Mouse (Mus musculus) hindbrain, embryonic 14.5 days (tissue): ENCODE results near the gene Parp16. TPM values are rescaled to one million over a fixed set of nuclear protein-coding genes. Genes with fewer than 3 reads are reported as not detected.
A peak's percentile ranks its signal among the peaks of the same experiment; 100 is the strongest.

Source experiments
- ATAC-seq: fragments of 200-750 bp; cut with Nextera tagmentation; 2 replicates; pipeline ENCODE4 v1.8.0; 2017; ENCODE audit warnings: moderate number of reproducible peaks, mild to moderate bottlenecking, moderate TSS enrichment, moderate library complexity; ENCODE audit not compliant: low FRiP score
- DNase-seq: peaks from one replicate; pipeline ENCODE4 v3.0.0-alpha.2; 2015; ENCODE audit warnings: low spot score
- H3K27ac ChIP-seq: fragments of 300-500 bp; sonication (generic); 2 replicates; pipeline ENCODE4 v1.5.1; 2014; ENCODE audit warnings: mild to moderate bottlenecking, moderate library complexity
- H3K27me3 ChIP-seq: fragments of 300-500 bp; sonication (generic); 2 replicates; pipeline ENCODE4 v1.6.1; 2014; ENCODE audit warnings: mild to moderate bottlenecking, low read length, mixed read lengths; ENCODE audit not compliant: control insufficient read depth, insufficient read depth
- H3K36me3 ChIP-seq: fragments of 300-500 bp; sonication (generic); replicated peaks from 2 replicates; pipeline ENCODE4 v1.6.1; 2014; ENCODE audit not compliant: control insufficient read depth, insufficient read depth
- H3K4me1 ChIP-seq: fragments of 300-500 bp; sonication (generic); replicated peaks from 2 replicates; pipeline ENCODE4 v1.6.1; 2014; ENCODE audit warnings: antibody characterized with exemption, low read length, mixed read lengths; ENCODE audit not compliant: control insufficient read depth, insufficient read depth
- H3K4me2 ChIP-seq: fragments of 300-500 bp; sonication (generic); replicated peaks from 2 replicates; pipeline ENCODE4 v1.6.1; 2014; ENCODE audit warnings: mild to moderate bottlenecking, moderate library complexity
- H3K4me3 ChIP-seq: fragments of 300-500 bp; sonication (generic); replicated peaks from 2 replicates; pipeline ENCODE4 v1.5.1; 2014; ENCODE audit warnings: mild to moderate bottlenecking, low read length
- H3K9ac ChIP-seq: fragments of 300-500 bp; sonication (generic); 2 replicates; pipeline ENCODE4 v1.6.1; 2014
- H3K9me3 ChIP-seq: fragments of 300-500 bp; sonication (generic); 2 replicates; pipeline ENCODE4 v1.6.1; 2016; ENCODE audit warnings: low read length; ENCODE audit not compliant: control insufficient read depth
- WGBS: fragments of 180-500 bp; shearing (Covaris S2); extraction: QIAGEN DNeasy Blood & Tissue Kit; methylation state at CpG from one replicate; pipeline ENCODE4 v1.1.7; 2014; 5-methylcytosine and 5-hydroxymethylcytosine counted together
- polyA plus RNA-seq: library from polyadenylated mRNA; unstranded; fragments of >200 nt; fragmentation: Nextera tagmentation; extraction: Ambion mirVana; gene quantifications from 2 replicates; pipeline ENCODE4 v1.2.1, GENCODE M21; 2014

The Parp16 gene
- polyA plus RNA-seq, 1 experiment from 2014 or later, result 7.9 TPM

DNA sequence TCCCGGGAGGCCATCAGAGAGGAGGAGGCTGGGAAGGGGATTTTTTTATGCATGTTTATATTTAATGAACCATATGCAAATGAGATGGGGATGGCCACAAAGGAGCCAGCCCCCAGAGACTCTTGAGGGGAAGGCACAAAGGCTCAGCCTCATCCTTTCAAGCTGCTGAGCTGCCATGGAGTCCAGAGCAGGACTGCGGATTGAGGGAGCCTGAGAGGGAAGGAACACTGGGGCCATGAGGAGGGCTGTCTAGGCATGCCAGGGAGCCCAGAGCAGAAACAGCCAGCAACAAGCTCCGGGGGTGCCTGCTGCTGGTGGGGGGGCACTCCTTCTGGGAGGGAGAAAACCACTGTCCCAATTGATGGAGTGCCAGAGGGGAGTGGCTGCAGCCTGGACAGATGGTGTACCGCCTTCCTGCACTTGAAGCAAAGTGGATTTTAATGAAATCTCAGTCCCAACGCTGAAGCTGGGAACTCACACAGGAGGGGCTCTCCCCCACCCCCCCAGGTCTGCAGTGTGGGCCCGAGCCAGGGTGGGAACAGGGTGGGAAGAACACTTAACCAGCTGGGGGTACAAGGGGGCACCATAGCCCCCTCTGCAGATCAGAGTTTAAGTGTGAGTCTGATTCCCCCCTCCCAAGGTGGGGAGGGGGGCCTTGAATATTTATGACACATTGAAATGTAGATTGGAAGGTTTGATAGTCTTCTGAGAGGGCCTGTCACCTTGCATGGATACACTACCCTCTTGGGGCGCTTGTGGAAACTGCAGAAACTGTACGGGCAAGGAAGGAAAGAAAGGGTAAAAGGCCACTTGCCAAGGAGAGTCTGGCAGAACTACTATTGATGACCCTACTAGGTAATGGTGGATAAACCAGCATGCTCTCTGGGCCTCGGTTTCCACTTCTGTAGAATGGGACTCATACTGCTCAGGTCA, 18.9 kb upstream of the Parp16 start:
- Histone ChIP-seq H3K4me3 (no peak overlapping the region), H3K9me3 (no peaks in the 10 kb centered on the region), H3K27me3 (no peaks in the 10 kb centered on the region), H3K4me2 (0 out of 2 replicates have a peak overlapping the region, but pooled peaks have one; percentile 17), H3K9ac (peak overlapping the region; percentile 22; the same call in 1 of the 2 replicates), H3K4me1 (peaks cover 61% of the 10 kb centered on the region), H3K27ac (peak overlapping the region; percentile 83), H3K36me3 (peaks cover 5% of the 10 kb centered on the region; the same call in 1 of the 2 replicates)
- DNase-seq (no peak), ATAC-seq (peak; percentile 66)
- WGBS, result 13% methylated on average over 9 of the region's 9 CpGs

GRCm38 (mm10) chr9:65177497-65177896, 17.7 kb upstream of the Parp16 start:
- H3K27me3 ChIP-seq, result no peaks in the 10 kb centered on the region
- no peak overlapping the region for H3K9ac ChIP-seq
- DNase-seq, result no peak
- no peak overlapping the region for H3K4me3 ChIP-seq
- H3K36me3 ChIP-seq, result peaks cover 18% of the 10 kb centered on the region
- H3K9me3 ChIP-seq, result no peaks in the 10 kb centered on the region
- peak overlapping the region; percentile 83 for H3K27ac ChIP-seq
- ATAC-seq, result no peak
- H3K4me2 ChIP-seq, result no peak overlapping the region
- peaks cover 63% of the 10 kb centered on the region for H3K4me1 ChIP-seq
- WGBS, result 34% methylated on average over 3 of the region's 3 CpGs

DNA sequence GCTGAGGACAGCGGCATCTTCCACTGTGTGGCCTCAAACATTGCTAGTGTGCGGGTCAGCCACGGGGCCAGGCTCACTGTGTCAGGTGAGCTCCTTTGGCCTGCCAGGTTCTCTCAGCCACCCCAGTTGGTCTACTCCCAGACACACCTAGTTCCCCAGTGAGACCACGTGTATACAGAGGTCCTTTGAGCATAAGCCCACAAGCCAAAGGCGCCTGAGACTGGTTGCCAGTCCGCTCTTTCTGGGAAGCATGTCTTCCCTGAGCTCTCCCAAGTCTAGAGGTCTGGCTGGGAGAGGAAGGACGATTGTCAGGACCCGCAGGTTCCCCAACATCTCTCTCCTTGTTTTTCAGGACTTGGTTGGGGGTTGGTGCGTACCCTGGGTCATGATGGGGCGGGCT, 17.2 kb upstream of the Parp16 start:
- ATAC-seq, result no peak

DNA sequence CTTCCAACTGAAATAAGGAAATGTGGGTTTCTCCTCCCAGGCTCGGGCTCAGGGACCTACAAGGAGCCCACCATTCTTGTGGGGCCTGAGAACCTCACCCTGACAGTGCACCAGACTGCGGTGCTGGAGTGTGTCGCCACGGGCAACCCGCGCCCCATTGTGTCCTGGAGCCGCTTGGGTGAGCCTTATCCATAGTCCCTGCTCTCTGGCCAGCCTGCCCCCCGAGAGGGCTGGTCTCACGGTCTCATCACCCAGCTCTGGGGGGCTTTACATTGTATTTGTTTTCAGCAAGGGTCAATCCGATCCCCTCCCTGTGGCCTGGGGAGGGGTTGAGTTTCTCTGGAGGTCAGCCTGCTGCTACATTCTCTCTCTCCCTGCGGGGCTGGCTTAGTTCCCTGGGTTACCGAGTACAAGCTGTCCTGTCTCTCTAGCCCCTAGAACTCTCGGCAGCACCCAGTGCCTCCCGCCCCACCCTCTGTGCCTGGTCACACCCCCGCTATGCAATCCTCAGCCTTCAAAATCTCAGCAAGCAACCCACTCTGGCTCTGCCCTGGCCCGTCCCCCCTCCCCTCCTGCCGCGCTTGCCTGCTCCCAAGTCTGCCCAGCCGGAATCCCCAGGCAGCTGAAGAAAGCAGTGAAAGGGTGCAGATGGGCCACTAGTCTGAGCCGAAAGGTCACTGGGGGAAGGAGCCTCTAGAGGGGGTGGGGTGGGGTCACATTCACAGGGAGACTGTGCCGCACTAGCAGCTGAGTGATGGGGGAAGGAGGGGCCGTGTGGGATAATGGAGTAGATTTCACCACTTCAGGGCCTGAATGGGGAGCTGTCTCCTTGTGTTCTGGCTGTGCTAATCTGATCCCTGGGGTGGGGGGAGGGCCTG, 16.6 kb upstream of the Parp16 start:
- Histone ChIP-seq H3K9ac (peak overlapping the region; percentile 20; the same call in 1 of the 2 replicates), H3K4me1 (peaks cover 63% of the 10 kb centered on the region), H3K4me3 (no peak overlapping the region), H3K4me2 (peak overlapping the region; percentile 19; the same call in 1 of the 2 replicates), H3K36me3 (peaks cover 26% of the 10 kb centered on the region), H3K27me3 (no peaks in the 10 kb centered on the region), H3K9me3 (no peaks in the 10 kb centered on the region), H3K27ac (peak overlapping the region; percentile 83)
- DNase-seq, result no peak
- peak; percentile 61 for ATAC-seq
- 2% methylated on average over 22 of the region's 22 CpGs for WGBS

More for the DNA sequence above, 17.2 kb upstream of the Parp16 start:
- H3K9me3 ChIP-seq, result no peaks in the 10 kb centered on the region
- H3K4me1 ChIP-seq, result peaks cover 63% of the 10 kb centered on the region
- H3K4me3 ChIP-seq, result no peak overlapping the region
- 0 out of 2 replicates have a peak overlapping the region, but pooled peaks have one; percentile 9 for H3K9ac ChIP-seq
- peak overlapping the region; percentile 83 for H3K27ac ChIP-seq
- WGBS, result 33% methylated on average over 10 of the region's 10 CpGs
- no peak overlapping the region for H3K4me2 ChIP-seq
- DNase-seq, result no peak
- H3K27me3 ChIP-seq, result no peaks in the 10 kb centered on the region
- H3K36me3 ChIP-seq, result peaks cover 20% of the 10 kb centered on the region

- no peaks in the 10 kb centered on the region for H3K9me3 ChIP-seq
- peak overlapping the region; percentile 83 for H3K27ac ChIP-seq
- peaks cover 37% of the 10 kb centered on the region for H3K36me3 ChIP-seq
- no peaks in the 10 kb centered on the region for H3K27me3 ChIP-seq
- H3K4me1 ChIP-seq, result peaks cover 63% of the 10 kb centered on the region
- H3K4me2 ChIP-seq, result peak overlapping the region; percentile 14; the same call in 1 of the 2 replicates
- ATAC-seq (no peak), DNase-seq (no peak)
- peak overlapping the region; percentile 35; the same call in 1 of the 2 replicates for H3K9ac ChIP-seq
- H3K4me3 ChIP-seq, result no peak overlapping the region
- 22% methylated on average over 17 of the region's 17 CpGs for WGBS
These were observed 15.1 kb upstream of the Parp16 start for GRCm38 (mm10) chr9:65179817-65180624.

DNA sequence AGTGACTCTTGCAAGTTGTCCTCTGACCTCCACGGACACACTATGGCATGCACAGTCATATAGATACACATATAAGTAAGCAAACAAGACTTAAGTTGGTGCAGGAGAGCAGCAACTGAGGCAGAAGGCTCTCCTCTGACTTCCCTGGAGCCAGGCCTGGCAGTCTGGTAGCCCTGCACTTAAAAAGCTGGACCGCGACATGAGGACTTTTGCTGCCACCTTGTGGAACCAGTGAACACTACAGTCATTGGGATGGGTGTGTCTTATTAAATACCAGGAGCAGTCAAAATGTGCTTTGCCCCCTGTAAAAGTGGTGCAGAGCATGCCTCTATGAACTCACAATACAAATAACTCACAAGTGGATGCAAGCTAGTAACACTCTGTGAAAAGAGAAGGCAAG, 6.6 kb upstream of the Parp16 start:
- H3K36me3 ChIP-seq, result peaks cover 24% of the 10 kb centered on the region
- DNase-seq, result peak; percentile 98
- no peak overlapping the region for H3K4me3 ChIP-seq
- no peak overlapping the region for H3K27ac ChIP-seq
- no peak overlapping the region for H3K9ac ChIP-seq
- peak; percentile 67 for ATAC-seq
- no peak overlapping the region for H3K4me2 ChIP-seq
- 0 out of 2 replicates have a peak, but pooled peaks cover 3% of the 10 kb centered on the region for H3K4me1 ChIP-seq
- WGBS, result 2% methylated on average over 3 of the region's 3 CpGs
- H3K9me3 ChIP-seq, result no peaks in the 10 kb centered on the region
- H3K27me3 ChIP-seq, result no peaks in the 10 kb centered on the region

DNA sequence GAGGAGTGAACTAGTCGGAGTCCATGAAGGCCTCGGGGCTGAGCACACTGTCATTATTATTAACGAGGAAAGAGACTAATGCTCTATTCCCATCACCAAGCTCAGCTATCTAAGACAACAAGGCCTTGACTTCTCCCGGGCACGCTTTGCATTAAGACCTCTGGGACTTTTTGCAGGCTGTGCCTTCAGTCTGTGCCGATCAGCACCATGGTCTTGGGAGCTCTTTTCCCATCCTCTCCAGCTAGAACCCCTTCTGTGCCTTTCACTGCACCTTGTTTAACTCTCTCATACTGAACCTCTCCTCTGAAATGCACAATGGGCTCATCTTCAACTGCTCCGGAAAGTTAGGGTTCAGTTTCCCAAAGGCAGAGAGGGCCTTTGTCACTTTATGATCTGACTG, 4.8 kb upstream of the Parp16 start:
- Histone ChIP-seq H3K4me1 (0 out of 2 replicates have a peak, but pooled peaks cover 9% of the 10 kb centered on the region), H3K9ac (no peak overlapping the region), H3K4me2 (no peak overlapping the region), H3K27me3 (no peaks in the 10 kb centered on the region), H3K27ac (no peak overlapping the region), H3K36me3 (peaks cover 10% of the 10 kb centered on the region), H3K9me3 (no peaks in the 10 kb centered on the region), H3K4me3 (no peak overlapping the region)
- ATAC-seq (no peak), DNase-seq (no peak)
- 31% methylated on average over 7 of the region's 7 CpGs for WGBS

DNA sequence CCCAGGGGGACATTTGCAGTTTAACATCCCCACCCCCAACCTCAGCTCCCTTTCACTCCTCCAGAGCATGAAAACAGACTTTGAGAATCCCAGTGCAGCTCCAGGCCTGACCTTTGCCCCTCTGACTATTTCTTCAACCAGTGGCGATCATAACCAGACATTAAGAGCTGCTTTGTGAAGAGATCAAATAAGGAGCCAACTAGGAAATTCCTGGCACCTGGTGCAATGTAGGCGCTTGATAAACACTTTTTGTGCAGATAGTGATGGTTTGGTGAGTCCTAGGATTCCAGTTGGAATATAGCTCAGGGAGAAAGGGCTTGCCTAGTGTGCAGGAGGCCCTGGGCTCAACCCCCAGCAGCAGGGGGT, 3.8 kb upstream of the Parp16 start:
- Histone ChIP-seq H3K9ac (no peak overlapping the region), H3K4me1 (peaks cover 18% of the 10 kb centered on the region; the same call in 1 of the 2 replicates), H3K27me3 (no peaks in the 10 kb centered on the region), H3K4me2 (no peak overlapping the region), H3K4me3 (no peak overlapping the region), H3K36me3 (no peaks in the 10 kb centered on the region), H3K9me3 (no peaks in the 10 kb centered on the region), H3K27ac (no peak overlapping the region)
- no peak for DNase-seq
- 24% methylated on average over 2 of the region's 2 CpGs for WGBS
- ATAC-seq, result no peak
